Mouse (Mus musculus): ENCODE measurements around the gene Il12rb1.

Gene Il12rb1

GRCm38 (mm10) chr8:70808239-70808638 lies at the start of gene Il12rb1:
Il12rb1 (plus strand) TSS chr8:70808449.
- DNase-seq (ENCODE audit: low spot score in 2 of 2): no peak

- peak in 1 of 2 experiments; percentile 68 for DNase-seq (ENCODE audit: low spot score in 2 of 2)
Observed at GRCm38 (mm10) chr8:70758616-70759561, 49.4 kb upstream of the Il12rb1 start.

- no peak for DNase-seq (ENCODE audit: low spot score in 2 of 2)
Observed at GRCm38 (mm10) chr8:70760350-70760749, 47.9 kb upstream of the Il12rb1 start.

DNA sequence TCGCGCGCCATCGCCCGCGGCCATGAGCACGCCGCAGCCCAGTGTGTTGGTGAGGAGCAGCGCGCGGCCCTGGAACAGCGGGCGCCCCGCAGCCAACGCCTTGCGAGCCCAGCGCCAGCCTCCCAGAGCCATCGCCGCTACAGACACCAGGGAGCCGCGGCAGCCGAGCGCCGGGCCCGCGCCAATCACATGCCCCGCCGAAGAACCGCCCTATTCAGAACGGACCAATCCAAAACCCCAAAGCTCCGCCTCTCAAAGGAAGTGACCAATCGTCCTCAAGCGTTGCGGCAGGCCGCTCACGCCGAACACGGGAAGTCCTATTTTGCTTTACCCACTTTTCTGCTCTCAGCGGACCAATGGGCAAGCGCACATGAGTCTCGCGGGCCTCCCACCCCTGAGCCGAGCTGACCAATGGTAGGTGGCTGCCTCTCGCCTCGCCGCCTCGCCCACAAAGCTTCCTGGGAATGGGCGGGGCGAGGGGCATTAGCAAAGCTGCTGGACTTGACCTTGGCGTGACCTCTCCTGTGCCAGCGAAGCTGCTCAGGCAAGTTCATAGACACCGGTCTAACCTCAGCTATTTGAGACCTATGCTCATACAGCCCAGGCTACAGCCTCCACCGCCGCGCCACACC lies 47.4 kb upstream of the Il12rb1 start, which contains the start of gene Mpv17l2:
TSS of gene Mpv17l2 (minus strand) at position 172 of the 632 bp plus-strand sequence.
- peak; percentile 79 to 92 for DNase-seq (ENCODE audit: low spot score in 2 of 2)

DNA sequence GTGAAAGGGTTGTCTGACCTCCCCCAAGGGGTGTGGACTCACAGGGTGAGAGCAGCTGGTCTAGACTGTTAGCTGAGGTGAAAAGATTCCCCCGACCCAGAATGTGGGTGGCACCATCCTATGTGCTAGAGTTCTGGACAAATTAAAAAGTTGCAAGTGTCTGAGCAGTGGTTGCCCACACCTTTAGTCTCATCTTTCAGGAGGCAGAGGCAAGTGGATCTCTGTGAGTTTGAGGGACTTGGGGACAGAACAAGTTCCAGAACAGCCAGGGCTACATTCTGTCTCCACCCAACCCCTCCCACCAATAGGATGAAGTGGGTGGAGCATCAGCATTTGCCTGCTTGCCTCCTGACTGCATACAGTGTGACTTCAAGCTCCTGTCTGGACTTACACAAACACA lies 46.1 kb upstream of the Il12rb1 start:
- no peak for DNase-seq (ENCODE audit: low spot score in 2 of 2)

- peak in 1 of 2 experiments; percentile 74 for DNase-seq (ENCODE audit: low spot score in 2 of 2)
Observed at GRCm38 (mm10) chr8:70763354-70763753, 44.9 kb upstream of the Il12rb1 start.

DNA sequence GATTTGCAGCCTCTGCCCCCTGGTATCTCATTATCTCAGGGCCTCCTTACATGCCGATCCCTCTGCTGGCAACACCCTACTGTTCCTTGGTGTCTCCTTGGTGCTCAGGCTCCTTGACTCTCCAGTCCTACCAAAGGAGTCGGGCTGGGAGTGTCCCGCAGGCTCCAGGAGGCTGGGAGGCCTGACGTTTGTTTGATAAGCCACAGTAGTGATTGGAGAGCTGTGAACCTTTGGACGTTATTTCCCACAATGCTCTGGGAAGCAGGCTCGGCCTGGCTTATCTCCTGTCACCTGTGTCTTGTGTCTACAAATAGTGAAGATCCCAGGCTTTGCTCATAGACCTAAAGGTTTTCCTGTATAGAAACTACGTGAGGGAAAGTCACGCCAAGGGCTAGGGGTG lies 44.2 kb upstream of the Il12rb1 start:
- no peak for DNase-seq (ENCODE audit: low spot score in 2 of 2)

- DNase-seq (ENCODE audit: low spot score in 2 of 2): no peak
Observed at GRCm38 (mm10) chr8:70764676-70765075, 43.6 kb upstream of the Il12rb1 start.

GRCm38 (mm10) chr8:70765329-70765728 lies 42.9 kb upstream of the Il12rb1 start:
- DNase-seq (ENCODE audit: low spot score in 2 of 2): no peak

GRCm38 (mm10) chr8:70765838-70766570 lies 42.2 kb upstream of the Il12rb1 start:
- DNase-seq (ENCODE audit: low spot score in 2 of 2): no peak

DNA sequence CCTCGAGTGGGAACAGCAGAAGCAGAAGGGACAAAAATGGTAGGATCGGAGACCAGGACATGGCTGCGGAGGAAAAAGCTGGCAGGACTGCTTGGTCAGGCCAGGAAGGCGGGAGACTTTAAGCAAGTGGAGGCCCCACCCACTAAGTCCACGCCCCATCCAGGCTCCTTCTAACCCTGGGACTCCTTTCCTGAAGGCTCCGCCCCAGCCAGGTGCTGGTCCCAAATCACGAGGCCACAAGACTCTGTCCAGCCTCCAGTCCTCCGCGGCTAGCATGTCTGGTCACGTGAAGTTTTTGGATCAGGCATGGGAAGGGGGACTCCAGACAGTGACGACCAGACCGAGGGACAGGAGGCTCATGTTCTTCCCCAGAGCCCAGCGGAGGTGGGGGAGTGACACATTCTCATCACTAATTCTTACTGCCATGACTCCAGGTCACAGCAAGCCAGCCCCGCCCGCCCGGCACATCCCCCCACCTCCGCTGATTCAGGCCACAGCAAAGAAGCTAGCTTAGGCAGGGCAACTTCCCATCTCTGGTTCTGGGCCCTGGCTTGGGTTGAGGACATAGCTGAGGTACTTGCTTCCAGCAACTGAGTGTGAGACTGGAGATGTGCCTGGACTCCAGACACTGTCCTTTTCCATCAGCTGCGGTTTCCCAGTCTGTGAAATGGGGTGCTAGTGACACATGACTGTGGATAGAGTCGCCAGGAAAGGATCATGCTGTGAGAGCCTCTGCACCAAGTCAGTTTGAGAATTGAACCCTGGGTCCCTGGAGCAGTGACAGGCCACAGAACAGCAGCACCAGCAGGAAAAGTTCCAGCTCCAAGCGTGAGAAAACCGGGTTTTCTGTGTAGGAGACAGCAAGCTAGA lies 41.4 kb upstream of the Il12rb1 start:
- DNase-seq (ENCODE audit: low spot score in 2 of 2): no peak

GRCm38 (mm10) chr8:70767503-70767902 lies 40.7 kb upstream of the Il12rb1 start:
- DNase-seq (ENCODE audit: low spot score in 2 of 2): no peak

- no peak for DNase-seq (ENCODE audit: low spot score in 2 of 2)
Observed at GRCm38 (mm10) chr8:70768231-70768776, 39.9 kb upstream of the Il12rb1 start.

- DNase-seq (ENCODE audit: low spot score in 2 of 2): no peak
Observed at GRCm38 (mm10) chr8:70768956-70769355, 39.3 kb upstream of the Il12rb1 start.

- peak; percentile 95 to 98 for DNase-seq (ENCODE audit: low spot score in 2 of 2)
Observed at GRCm38 (mm10) chr8:70769359-70769758, 38.9 kb upstream of the Il12rb1 start.

DNA sequence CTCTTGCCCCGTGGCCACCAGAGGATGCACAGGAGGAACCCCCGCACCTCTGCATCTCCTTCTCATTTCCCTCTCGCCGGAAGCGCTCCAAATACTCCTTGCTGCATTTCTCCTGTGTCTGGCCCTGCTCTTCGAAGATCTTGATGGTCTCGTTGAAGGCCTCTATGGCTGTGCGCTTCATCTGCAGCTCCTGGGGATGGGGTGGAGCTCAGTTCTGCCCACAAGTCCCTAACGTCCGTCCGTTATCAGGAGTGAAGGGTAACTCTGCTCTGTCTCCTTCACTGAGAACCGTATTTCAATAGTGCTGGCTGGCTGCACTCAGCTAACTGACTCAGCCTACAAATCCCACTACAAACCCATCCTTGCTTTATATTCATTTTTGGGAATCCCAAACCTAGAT lies 38.4 kb upstream of the Il12rb1 start:
- DNase-seq (ENCODE audit: low spot score in 2 of 2): no peak

DNA sequence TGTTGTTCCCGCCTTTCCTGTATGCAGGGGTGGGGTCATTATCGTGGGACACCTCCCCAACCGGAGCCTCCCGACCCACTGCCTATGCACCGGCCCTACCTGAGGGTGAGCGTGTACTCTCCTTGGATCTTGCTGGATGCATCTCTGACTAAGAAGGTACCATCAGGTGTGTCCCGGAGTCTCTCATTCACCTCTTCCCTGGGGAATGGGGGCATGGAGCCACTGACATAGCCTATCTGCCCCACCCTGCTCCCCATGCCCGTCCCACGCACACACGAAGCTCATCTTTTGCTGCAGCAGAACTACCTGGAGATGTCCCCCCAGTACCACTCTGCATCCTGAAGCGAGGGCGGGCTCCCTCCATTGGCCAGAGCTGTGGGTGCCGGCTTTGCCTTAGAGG lies 37.5 kb upstream of the Il12rb1 start:
- DNase-seq (ENCODE audit: low spot score in 2 of 2): no peak

DNA sequence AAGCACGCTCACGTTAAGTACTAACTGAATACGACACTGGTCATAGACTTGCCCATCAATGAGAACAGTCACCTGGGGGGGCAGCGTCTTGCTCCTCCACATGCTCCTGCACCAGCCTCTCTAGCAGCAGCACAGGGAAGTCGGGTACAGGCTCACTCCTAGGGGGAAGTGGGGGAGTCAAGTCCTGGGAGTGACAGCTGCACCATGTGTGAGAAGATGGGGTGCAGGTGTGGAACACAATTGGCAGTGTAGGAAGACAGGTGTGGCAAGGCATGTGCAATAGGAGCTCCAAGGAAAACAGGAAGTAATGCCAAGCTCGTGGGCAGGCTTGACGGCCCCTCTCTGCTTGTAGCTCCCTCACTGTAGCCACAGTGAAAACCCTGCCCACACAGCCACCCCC lies 37.0 kb upstream of the Il12rb1 start:
- no peak for DNase-seq (ENCODE audit: low spot score in 2 of 2)

- no peak for DNase-seq (ENCODE audit: low spot score in 2 of 2)
Observed at GRCm38 (mm10) chr8:70772075-70772474, 36.2 kb upstream of the Il12rb1 start.

DNA sequence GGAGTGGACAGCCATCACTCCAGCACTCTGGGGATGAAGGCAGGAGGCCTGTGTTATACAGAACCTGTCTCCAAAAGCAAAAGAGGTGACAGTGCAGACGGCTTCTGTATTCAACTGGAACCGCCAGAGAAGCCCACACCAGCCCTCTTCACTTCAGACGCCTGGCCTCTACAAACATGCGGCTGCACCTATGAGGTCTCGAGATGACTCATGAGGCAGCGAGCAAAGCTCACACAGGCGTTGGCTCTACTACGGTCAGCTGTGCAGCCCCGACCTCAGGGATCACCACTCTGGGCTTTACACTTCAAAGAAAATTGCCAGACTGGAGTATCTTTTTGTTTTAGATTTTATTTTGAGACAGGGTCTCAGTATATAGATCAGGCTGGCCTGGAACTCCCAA lies 35.4 kb upstream of the Il12rb1 start:
- no peak for DNase-seq (ENCODE audit: low spot score in 2 of 2)

DNA sequence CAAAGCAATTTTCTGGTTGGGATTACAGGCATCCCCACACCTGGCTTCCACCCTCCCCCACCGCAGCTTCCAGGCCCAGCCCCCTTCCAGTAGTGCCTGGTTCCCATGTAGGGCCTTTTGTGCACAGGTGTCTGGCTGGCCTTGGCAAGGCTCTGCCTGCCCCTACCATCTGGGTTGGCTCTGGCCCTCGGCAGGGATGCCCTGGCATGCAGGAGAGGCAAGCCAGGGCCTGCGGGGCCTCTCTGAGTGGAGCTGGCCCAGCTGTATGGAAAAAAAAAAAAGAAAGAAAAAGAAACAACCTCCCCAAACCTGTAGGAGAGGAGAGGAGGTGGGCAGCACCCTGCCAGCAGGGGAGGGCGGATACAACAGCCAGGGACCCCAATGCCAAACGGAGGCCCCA lies 34.8 kb upstream of the Il12rb1 start:
- DNase-seq (ENCODE audit: low spot score in 2 of 2): no peak
